ENCODE assay signal across 20 mouse cellular contexts in genomic region chr12:71470983-71471715, GRCm38 (mm10).
DNase-seq lines count a peak whose midpoint lies in the region; ATAC-seq and TF ChIP-seq lines count a peak whose summit lies in the region.
"Had no signal": no experiment of that assay in that cellular context is flagged by ENCODE, and none has a peak within 500 bp of the region (broad histone marks: within the 10 kb centered on the region; RNA-seq: fewer than 3 reads in every experiment).

No protein-coding gene starts in this region.

- 54% methylated on average over 13 of the region's 13 CpGs for WGBS in kidney, embryonic 15.5 days
- WGBS in kidney, adult 2 months = 69% methylated on average over 13 of the region's 13 CpGs
- WGBS in lung, embryonic 16.5 days = 30% methylated on average over 13 of the region's 13 CpGs
- WGBS in lung, adult 2 months = 56% methylated on average over 13 of the region's 13 CpGs
- 46% methylated on average over 13 of the region's 13 CpGs for WGBS in stomach, embryonic 16.5 days

- H3K36me3 ChIP-seq in kidney, embryonic 15.5 days = no peaks in the 10 kb centered on the region
- H3K36me3 ChIP-seq in kidney, adult 2 months (ENCODE audit: control insufficient read depth, insufficient read depth, low read length) = no peaks in the 10 kb centered on the region
- no peaks in the 10 kb centered on the region for H3K36me3 ChIP-seq in lung, embryonic 16.5 days (ENCODE audit: control insufficient read depth, insufficient read depth, low read length)
- H3K36me3 ChIP-seq in stomach, embryonic 16.5 days (ENCODE audit: control insufficient read depth, insufficient read depth, low read length) = no peaks in the 10 kb centered on the region
- H3K36me3 ChIP-seq: forebrain, embryonic 12.5 days; hindbrain, embryonic 13.5 days; limb, embryonic 15.5 days; midbrain, embryonic 10.5 days; neural tube, embryonic 13.5 days had no signal

- peak overlapping the region; percentile 78 for H3K27ac ChIP-seq in kidney, embryonic 15.5 days
- no peak overlapping the region for H3K27ac ChIP-seq in kidney, adult 2 months (ENCODE audit: insufficient read depth, low read depth, low read length)
- H3K27ac ChIP-seq in lung, embryonic 16.5 days (ENCODE audit: low read length) = peak overlapping the region; percentile 61
- peak overlapping the region; percentile 21; the same call in 1 of the 2 replicates for H3K27ac ChIP-seq in stomach, embryonic 16.5 days (ENCODE audit: low read length)
- H3K27ac ChIP-seq: forebrain, embryonic 12.5 days; hindbrain, embryonic 13.5 days; layer of hippocampus, adult 2 months; limb, embryonic 15.5 days; midbrain, embryonic 10.5 days; neural tube, embryonic 13.5 days had no signal

- no peak overlapping the region for H3K4me3 ChIP-seq in kidney, embryonic 15.5 days (replicated peaks)
- H3K4me3 ChIP-seq in kidney, adult 2 months (ENCODE audit: insufficient read depth, low read depth, low read length) = no peak overlapping the region
- no peak overlapping the region for H3K4me3 ChIP-seq in lung, embryonic 16.5 days (ENCODE audit: low read length)
- no peak overlapping the region for H3K4me3 ChIP-seq in lung, adult 2 months (replicated peaks; ENCODE audit: extremely low read depth, low read depth, low read length)
- no peak overlapping the region for H3K4me3 ChIP-seq in stomach, embryonic 16.5 days (replicated peaks; ENCODE audit: low read length)
- H3K4me3 ChIP-seq: forebrain, embryonic 12.5 days; hindbrain, embryonic 13.5 days; layer of hippocampus, adult 2 months; limb, embryonic 15.5 days; midbrain, embryonic 10.5 days; neural tube, embryonic 13.5 days had no signal

- H3K9me3 ChIP-seq in kidney, embryonic 15.5 days (replicated peaks) = no peaks in the 10 kb centered on the region
- H3K9me3 ChIP-seq in lung, embryonic 16.5 days (ENCODE audit: control insufficient read depth, low read length) = no peaks in the 10 kb centered on the region
- H3K9me3 ChIP-seq in stomach, embryonic 16.5 days (replicated peaks; ENCODE audit: control insufficient read depth, low read length) = no peaks in the 10 kb centered on the region
- H3K9me3 ChIP-seq: forebrain, embryonic 12.5 days; hindbrain, embryonic 13.5 days; limb, embryonic 15.5 days; midbrain, embryonic 10.5 days; neural tube, embryonic 13.5 days had no signal

- peaks cover 26% of the 10 kb centered on the region for H3K4me1 ChIP-seq in kidney, embryonic 15.5 days
- H3K4me1 ChIP-seq in kidney, adult 2 months (ENCODE audit: control insufficient read depth, insufficient read depth, low read length) = no peaks in the 10 kb centered on the region
- H3K4me1 ChIP-seq in lung, embryonic 16.5 days (replicated peaks; ENCODE audit: control insufficient read depth, insufficient read depth, low read length) = peaks cover 21% of the 10 kb centered on the region
- no peaks in the 10 kb centered on the region for H3K4me1 ChIP-seq in lung, adult 2 months (ENCODE audit: control insufficient read depth, insufficient read depth, low read length)
- H3K4me1 ChIP-seq in stomach, embryonic 16.5 days (ENCODE audit: control insufficient read depth, insufficient read depth, low read length) = peaks cover 10% of the 10 kb centered on the region

- H3K27me3 ChIP-seq in kidney, embryonic 15.5 days = no peaks in the 10 kb centered on the region
- no peaks in the 10 kb centered on the region for H3K27me3 ChIP-seq in kidney, adult 2 months (replicated peaks; ENCODE audit: control insufficient read depth, insufficient read depth, low read length)
- no peaks in the 10 kb centered on the region for H3K27me3 ChIP-seq in lung, embryonic 16.5 days (ENCODE audit: control insufficient read depth, insufficient read depth, low read depth, low read length)
- no peaks in the 10 kb centered on the region for H3K27me3 ChIP-seq in stomach, embryonic 16.5 days (ENCODE audit: control insufficient read depth, insufficient read depth, low read length)
- H3K27me3 ChIP-seq: limb, embryonic 15.5 days; neural tube, embryonic 13.5 days had no signal

- DNase-seq in heart, adult 11 months = peak; percentile 57
- no peak for DNase-seq in heart, postnatal 10 days
- DNase-seq in kidney, adult 2 months = no peak
- no peak for DNase-seq in lung, adult 2 months
- DNase-seq in ovary, postnatal 10 days (ENCODE audit: low spot score) = no peak
- DNase-seq: B cell, adult 2 months; cerebellum, adult 11-12 months; cerebellum, postnatal 36 days; kidney, adult 18-20 months; lung, postnatal 14 days; thymus, postnatal 36 days had no signal

- TF ChIP-seq POLR2A in kidney, adult 2 months (IDR thresholded peaks at IDR 0.05; ENCODE audit: low read depth, low read length) = no peak
- no peak for TF ChIP-seq POLR2A in lung, adult 2 months (IDR thresholded peaks at IDR 0.05; ENCODE audit: borderline replicate concordance, extremely low read depth, low read depth, low read length)

- H3K9ac ChIP-seq in kidney, embryonic 15.5 days = no peak overlapping the region
- no peak overlapping the region for H3K9ac ChIP-seq in lung, embryonic 16.5 days (ENCODE audit: low read length)
- H3K9ac ChIP-seq in stomach, embryonic 16.5 days (ENCODE audit: low read length) = no peak overlapping the region
- H3K9ac ChIP-seq: forebrain, embryonic 12.5 days; hindbrain, embryonic 13.5 days; limb, embryonic 15.5 days; neural tube, embryonic 13.5 days had no signal

- no peak overlapping the region for H3K4me2 ChIP-seq in kidney, embryonic 15.5 days
- H3K4me2 ChIP-seq in lung, embryonic 16.5 days (ENCODE audit: low read depth, low read length) = peak overlapping the region; percentile 30
- no peak overlapping the region for H3K4me2 ChIP-seq in stomach, embryonic 16.5 days (ENCODE audit: low read depth, low read length)
- H3K4me2 ChIP-seq: forebrain, embryonic 12.5 days; hindbrain, embryonic 13.5 days; limb, embryonic 15.5 days; neural tube, embryonic 13.5 days had no signal

- no peak for TF ChIP-seq CTCF in kidney, adult 2 months (conservative IDR thresholded peaks at IDR 0.05; ENCODE audit: insufficient read depth, insufficient read length, low read depth, low read length)
- no peak for TF ChIP-seq CTCF in lung, adult 2 months (IDR thresholded peaks at IDR 0.05; ENCODE audit: insufficient read depth, low read length)

- intact Hi-C loops in heart, postnatal 10 days (cut with DNase I) = no loop called here

- peak; percentile 67; the same call in 1 of the 2 replicates for ATAC-seq in kidney, embryonic 15.5 days (replicated peaks; ENCODE audit: low FRiP score)
- ATAC-seq in lung, embryonic 16.5 days (ENCODE audit: low read depth) = peak; percentile 73
- no peak; the same call in 1 of the 2 replicates for ATAC-seq in stomach, embryonic 16.5 days (ENCODE audit: insufficient read depth, low FRiP score)
